Mouse (Mus musculus) small intestine, adult 2 months (tissue): ENCODE data around the gene Cyp2u1.

Source experiments
- CTCF ChIP-seq: fragments of 200-500 bp; IDR thresholded peaks from 2 replicates; pipeline ENCODE4 v1.5.1; 2012; ENCODE audit warnings: low read depth, mild to moderate bottlenecking, control low read depth, inconsistent platforms, low read length, moderate library complexity, mixed read lengths; ENCODE audit not compliant: insufficient replicate concordance, insufficient read length; ENCODE audit errors: extremely low read depth
- POLR2A ChIP-seq: fragments of 200-500 bp; IDR thresholded peaks from 2 replicates; pipeline ENCODE4 v1.6.1; 2012; ENCODE audit warnings: low read depth, mild to moderate bottlenecking, control low read depth, inconsistent platforms, low read length, moderate library complexity

DNA sequence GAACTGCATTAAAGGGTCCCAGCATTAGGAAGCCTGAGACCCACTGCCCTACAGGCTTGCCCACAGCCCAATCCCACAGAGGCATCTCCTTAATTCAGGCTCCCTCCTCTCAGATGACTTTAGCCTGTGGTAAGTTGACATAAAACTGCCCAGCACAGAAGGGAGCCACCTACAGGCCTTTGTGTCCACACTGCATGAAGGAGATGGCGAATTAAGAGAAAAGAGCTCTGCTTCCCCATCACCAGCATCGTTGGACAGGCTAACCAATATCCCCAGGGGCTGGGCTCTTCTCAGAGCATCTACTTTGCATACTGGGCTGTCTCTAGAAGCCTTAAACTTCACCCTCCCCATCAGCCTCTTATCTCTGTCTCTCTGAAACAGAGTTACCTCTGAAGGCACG, 8.5 kb downstream of the Cyp2u1 start:
- no peak for TF ChIP-seq POLR2A
- no peak for TF ChIP-seq CTCF
